Mouse (Mus musculus): ENCODE data around the gene Rftn1.
"Not testable (repeated sequence)": the region's sequence is repeated elsewhere in the genome, so short reads cannot be mapped to it uniquely, and the experiment has no call there.

Rftn1 gene

GRCm38 (mm10) chr17:50127045-50127813 is 63.2 kb downstream of the Rftn1 start:
- no peak for DNase-seq

GRCm38 (mm10) chr17:50126545-50126944 is 63.9 kb downstream of the Rftn1 start:
- DNase-seq = no peak

GRCm38 (mm10) chr17:50125900-50126299 is 64.6 kb downstream of the Rftn1 start:
- no peak for DNase-seq

GRCm38 (mm10) chr17:50125245-50125798 is 65.2 kb downstream of the Rftn1 start:
- no peak for DNase-seq

- DNase-seq = no peak
Observed at GRCm38 (mm10) chr17:50124708-50125107, 65.8 kb downstream of the Rftn1 start.

GRCm38 (mm10) chr17:50122555-50122954 is 67.9 kb downstream of the Rftn1 start:
- DNase-seq = no peak

GRCm38 (mm10) chr17:50120098-50120497 is 70.4 kb downstream of the Rftn1 start:
- DNase-seq = no peak

- no peak for DNase-seq
Observed at GRCm38 (mm10) chr17:50117461-50117860, 73.0 kb downstream of the Rftn1 start.

GRCm38 (mm10) chr17:50116980-50117379 is 73.5 kb downstream of the Rftn1 start:
- DNase-seq = no peak

- DNase-seq = not testable (repeated sequence)
Observed at GRCm38 (mm10) chr17:50116401-50116800, 74.1 kb downstream of the Rftn1 start.

- not testable (repeated sequence) for DNase-seq
Observed at GRCm38 (mm10) chr17:50115716-50116115, 74.8 kb downstream of the Rftn1 start.

- DNase-seq = no peak
Observed at GRCm38 (mm10) chr17:50114659-50115058, 75.8 kb downstream of the Rftn1 start.

- DNase-seq = no peak
Observed at GRCm38 (mm10) chr17:50110650-50111415, 79.6 kb downstream of the Rftn1 start.

GRCm38 (mm10) chr17:50106811-50107210 is 83.7 kb downstream of the Rftn1 start:
- no peak for DNase-seq

GRCm38 (mm10) chr17:50104131-50104530 is 86.3 kb downstream of the Rftn1 start:
- no peak for DNase-seq

GRCm38 (mm10) chr17:50101416-50101815 is 89.1 kb downstream of the Rftn1 start:
- DNase-seq = no peak

- DNase-seq = no peak
Observed at GRCm38 (mm10) chr17:50100070-50100469, 90.4 kb downstream of the Rftn1 start.

GRCm38 (mm10) chr17:50099378-50099777 is 91.1 kb downstream of the Rftn1 start:
- DNase-seq = no peak

- no peak for DNase-seq
Observed at GRCm38 (mm10) chr17:50098297-50098696, 92.2 kb downstream of the Rftn1 start.

GRCm38 (mm10) chr17:50097831-50098230 is 92.6 kb downstream of the Rftn1 start:
- no peak for DNase-seq

GRCm38 (mm10) chr17:50096305-50096704 is 94.2 kb downstream of the Rftn1 start:
- DNase-seq = no peak

GRCm38 (mm10) chr17:50094596-50094995 is 95.9 kb downstream of the Rftn1 start:
- DNase-seq = no peak

GRCm38 (mm10) chr17:50094077-50094476 is 96.4 kb downstream of the Rftn1 start:
- no peak for DNase-seq

GRCm38 (mm10) chr17:50093356-50093755 is 97.1 kb downstream of the Rftn1 start:
- no peak for DNase-seq

Data from cerebellum, adult 11 months (tissue).